Mouse (Mus musculus) left cerebral cortex, postnatal 4 days (tissue): ENCODE measurements around the gene Agl. TPM values are rescaled to one million over a fixed set of nuclear protein-coding genes. Genes with fewer than 3 reads are reported as not detected.
A peak's percentile ranks its signal among the peaks of the same experiment; 100 is the strongest.

ENCODE experiments used
- DNase-seq: peaks from one replicate; pipeline ENCODE4 v3.0.0-alpha.2; 2022
- intact Hi-C: fragments of 180-260 bp; cut with DNase I; formaldehyde crosslinking; loops from one replicate; pipeline ENCODE4 v1.15.1; 2025
- total RNA-seq, 2 experiments: library from RNA; stranded (reverse); gene quantifications; 2 replicates each; pipeline ENCODE4 v1.2.3; 2021

The Agl gene
- total RNA-seq: 10 to 100 TPM; 30.8 to 31.0 TPM

- intact Hi-C loops: no loop called here
- DNase-seq: peak; percentile 98
Measured at GRCm38 (mm10) chr3:116807811-116808506, at the start of gene Agl. Gene Agl (minus strand): TSS chr3:116808166.

- intact Hi-C loops: no loop called here
- no peak for DNase-seq
Measured at GRCm38 (mm10) chr3:116857611-116858010, 49.6 kb upstream of the Agl start.

- DNase-seq: no peak
- intact Hi-C loops: no loop called here
Measured at GRCm38 (mm10) chr3:116852421-116852820, 44.5 kb upstream of the Agl start.

- intact Hi-C loops: no loop called here
- no peak for DNase-seq
Measured at GRCm38 (mm10) chr3:116850376-116850775, 42.4 kb upstream of the Agl start.

- intact Hi-C loops: no loop called here
- no peak for DNase-seq
Measured at GRCm38 (mm10) chr3:116848936-116849335, 41.0 kb upstream of the Agl start.

- DNase-seq: no peak
- intact Hi-C loops: no loop called here
Measured at GRCm38 (mm10) chr3:116848099-116848498, 40.1 kb upstream of the Agl start.

- no peak for DNase-seq
- intact Hi-C loops: no loop called here
Measured at GRCm38 (mm10) chr3:116846084-116846483, 38.1 kb upstream of the Agl start.

- DNase-seq: no peak
- intact Hi-C loops: no loop called here
Measured at GRCm38 (mm10) chr3:116844880-116845579, 37.1 kb upstream of the Agl start.

- no peak for DNase-seq
- intact Hi-C loops: no loop called here
Measured at GRCm38 (mm10) chr3:116841311-116841710, 33.3 kb upstream of the Agl start.

GRCm38 (mm10) chr3:116836681-116837475 lies 28.9 kb upstream of the Agl start:
- DNase-seq: no peak
- intact Hi-C loops: loop anchor here (10.0 kb wide), 1 partner anchor 62 kb away; no protein-coding TSS in a partner anchor

GRCm38 (mm10) chr3:116835770-116836680 lies 28.1 kb upstream of the Agl start:
- intact Hi-C loops: loop anchor here (10.0 kb wide), 1 partner anchor 61 kb away; no protein-coding TSS in a partner anchor
- DNase-seq: peak; percentile 89

- intact Hi-C loops: loop anchor here (10.0 kb wide), 1 partner anchor 61 kb away; no protein-coding TSS in a partner anchor
- DNase-seq: no peak
Measured at GRCm38 (mm10) chr3:116835350-116835749, 27.4 kb upstream of the Agl start.

GRCm38 (mm10) chr3:116834241-116834640 lies 26.3 kb upstream of the Agl start:
- intact Hi-C loops: loop anchor here (10.0 kb wide), 1 partner anchor 59 kb away; no protein-coding TSS in a partner anchor

GRCm38 (mm10) chr3:116833491-116833890 lies 25.5 kb upstream of the Agl start:
- intact Hi-C loops: loop anchor here (10.0 kb wide), 1 partner anchor 59 kb away; no protein-coding TSS in a partner anchor
- DNase-seq: no peak

More at GRCm38 (mm10) chr3:116834241-116834640, 26.3 kb upstream of the Agl start:
- DNase-seq: no peak

- no peak for DNase-seq
- intact Hi-C loops: loop anchor here (10.0 kb wide), 1 partner anchor 58 kb away; no protein-coding TSS in a partner anchor
Measured at GRCm38 (mm10) chr3:116832526-116833310, 24.8 kb upstream of the Agl start.

GRCm38 (mm10) chr3:116831324-116831723 lies 23.4 kb upstream of the Agl start:
- intact Hi-C loops: loop anchor here (10.0 kb wide), 1 partner anchor 57 kb away; no protein-coding TSS in a partner anchor
- no peak for DNase-seq

- DNase-seq: no peak
- intact Hi-C loops: no loop called here
Measured at GRCm38 (mm10) chr3:116829274-116829920, 21.4 kb upstream of the Agl start.

- intact Hi-C loops: no loop called here
- no peak for DNase-seq
Measured at GRCm38 (mm10) chr3:116826471-116827215, 18.7 kb upstream of the Agl start.
